Mouse (Mus musculus) left cerebral cortex, postnatal 36 days (tissue): Measurements from ENCODE around the gene Nfkbil1. TPM values are rescaled to one million over a fixed set of nuclear protein-coding genes. Genes with fewer than 3 reads are reported as not detected.

Experiments
- DNase-seq, 2 experiments: peaks; one replicate each; pipeline ENCODE4 v3.0.0; 2021 to 2022; ENCODE audit warnings: low spot score in 2 of 2, mixed read lengths in 1 of 2
- intact Hi-C: fragments of 180-260 bp; cut with DNase I; formaldehyde crosslinking; loops from one replicate; pipeline ENCODE4 v1.15.1; 2025
- total RNA-seq, 2 experiments: library from RNA; stranded (reverse); gene quantifications; 2 replicates each; pipeline ENCODE4 v1.2.3; 2021

Nfkbil1 gene
- total RNA-seq, 2 experiments from 2014 or later, result 15.5 to 16.6 TPM

DNA sequence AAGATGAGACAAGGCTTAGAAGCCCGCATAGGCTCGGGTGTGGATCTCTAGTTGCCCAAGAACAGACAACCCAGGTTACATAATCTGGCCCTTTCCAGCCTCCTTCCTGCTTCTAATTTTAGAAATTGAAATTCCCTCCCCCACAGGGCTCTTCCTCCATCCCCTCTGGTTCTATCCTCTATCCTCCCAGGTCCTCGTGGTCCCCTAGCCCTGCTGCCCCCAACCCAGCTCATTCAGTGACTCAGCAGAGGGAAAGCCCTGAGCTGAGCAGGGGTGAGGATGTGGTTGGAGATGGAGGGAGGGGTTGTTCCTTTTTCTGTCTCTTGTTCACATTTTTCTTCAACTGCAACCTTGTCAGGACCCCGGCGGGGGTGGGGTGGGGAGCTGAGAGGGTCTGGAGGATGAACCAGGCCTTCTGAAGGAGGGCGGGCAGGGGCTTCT is 16.0 kb downstream of the Nfkbil1 start:
- intact Hi-C loops, result no loop called here
- DNase-seq, result peak in 1 of 2 experiments; percentile 17

DNA sequence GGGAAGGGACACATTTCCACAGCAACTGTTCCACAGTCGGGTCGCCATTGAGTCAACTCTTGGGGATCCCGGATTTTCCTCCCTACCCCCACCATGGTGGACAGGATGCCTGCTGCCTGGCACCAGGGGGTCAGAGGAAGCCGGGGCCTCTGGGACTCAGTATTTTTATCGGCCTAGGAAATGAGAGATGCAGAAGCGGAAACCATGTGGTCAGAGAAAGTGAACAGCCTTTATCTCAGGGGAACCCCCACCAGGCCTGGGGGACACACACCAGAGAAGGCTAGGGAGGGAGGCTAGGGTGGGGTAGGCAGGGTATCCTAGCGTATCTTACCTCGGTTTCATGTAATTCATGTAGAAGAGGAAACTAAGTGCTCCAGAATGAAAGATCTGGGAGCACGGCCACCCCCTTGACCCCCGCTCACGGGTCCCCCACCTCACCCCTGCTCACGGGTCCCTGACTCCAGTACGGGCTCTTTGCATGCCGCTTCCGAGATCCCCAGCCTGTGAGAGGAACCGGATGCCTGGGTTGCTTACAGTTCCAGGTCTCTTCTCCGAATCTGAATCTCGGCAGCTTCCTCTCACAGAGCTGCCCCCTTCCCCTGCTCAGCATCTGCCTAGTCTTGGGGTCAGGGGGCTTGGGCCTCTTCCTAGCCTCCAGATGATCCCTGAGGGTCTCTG is 16.9 kb downstream of the Nfkbil1 start:
- intact Hi-C loops, result no loop called here
- DNase-seq, result no peak

DNA sequence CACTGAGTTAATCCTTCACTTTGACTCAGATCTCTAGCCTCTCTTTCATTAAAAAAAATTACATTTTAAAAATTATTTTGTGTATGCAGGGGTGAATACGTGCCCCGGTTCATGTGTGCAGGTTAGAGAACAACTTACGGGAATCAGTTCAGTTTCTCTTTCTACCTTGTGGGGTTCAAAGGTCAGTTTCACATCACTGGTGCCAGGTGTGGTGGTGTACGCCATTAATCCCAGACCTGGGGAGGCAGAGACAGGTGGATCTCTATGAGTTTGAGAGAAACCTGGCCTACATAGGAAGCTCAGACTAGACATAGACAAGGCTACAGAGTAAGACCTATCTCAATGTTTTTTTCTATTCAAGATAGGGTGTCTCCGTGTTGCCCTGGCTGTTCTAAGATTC is 22.5 kb downstream of the Nfkbil1 start:
- no peak for DNase-seq
- intact Hi-C loops, result no loop called here

DNA sequence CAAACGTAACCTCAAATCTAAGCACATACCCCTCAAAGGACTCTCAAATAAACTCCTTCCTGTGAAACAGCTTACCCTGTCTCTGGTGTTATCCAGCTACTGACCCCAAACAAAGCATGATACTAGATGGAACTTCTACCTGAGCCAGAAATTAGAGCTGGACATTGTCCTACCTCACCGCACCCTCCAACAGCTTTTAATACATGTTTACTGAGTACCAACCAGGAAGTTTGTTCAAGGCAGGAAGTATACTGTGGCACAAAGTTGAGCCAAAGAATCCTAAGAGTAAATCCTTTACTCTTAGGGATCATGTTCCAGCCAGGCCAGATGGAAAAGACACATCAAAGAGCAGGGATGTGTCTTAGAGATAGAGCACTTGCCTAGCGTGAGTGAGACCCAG is 25.0 kb downstream of the Nfkbil1 start:
- intact Hi-C loops, result no loop called here

DNA sequence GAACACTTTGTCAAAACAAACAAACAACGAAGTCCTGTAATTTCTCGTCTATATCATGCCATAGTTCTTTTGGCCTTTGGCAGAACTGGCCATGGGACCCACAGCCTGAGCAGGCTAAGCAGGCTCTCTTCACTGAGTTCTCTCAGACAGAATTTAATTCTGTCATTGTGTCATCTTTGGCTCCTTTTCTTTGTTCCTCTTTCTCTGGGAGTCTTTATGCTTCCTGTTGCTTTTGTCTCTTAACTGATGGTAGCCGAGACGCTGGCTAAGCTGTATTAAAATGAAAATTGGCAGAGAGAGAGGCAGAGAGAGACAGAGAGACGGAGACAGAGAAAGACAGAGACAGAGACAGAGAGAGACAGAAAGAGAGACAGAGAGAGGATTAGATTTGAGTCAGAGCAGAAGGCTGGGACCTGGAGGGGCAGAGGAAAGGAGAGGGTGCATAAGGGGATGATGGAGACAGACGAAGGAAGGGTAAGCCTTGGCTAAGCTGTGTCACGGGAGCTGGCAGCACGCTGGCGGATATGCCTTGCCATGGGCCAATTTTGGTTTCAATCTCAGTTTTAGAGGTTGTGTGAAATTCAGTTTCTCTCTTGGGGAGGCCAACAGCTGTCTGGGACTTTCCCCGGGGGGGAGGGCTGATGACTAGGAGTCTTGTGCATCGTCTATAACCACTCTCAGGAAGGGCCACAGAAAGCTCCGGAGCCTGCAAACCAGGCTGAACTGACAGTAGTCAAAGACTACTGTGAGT is 25.6 kb downstream of the Nfkbil1 start:
- DNase-seq, result no peak
- intact Hi-C loops, result no loop called here

More for the DNA sequence above, 25.0 kb downstream of the Nfkbil1 start:
- no peak for DNase-seq

DNA sequence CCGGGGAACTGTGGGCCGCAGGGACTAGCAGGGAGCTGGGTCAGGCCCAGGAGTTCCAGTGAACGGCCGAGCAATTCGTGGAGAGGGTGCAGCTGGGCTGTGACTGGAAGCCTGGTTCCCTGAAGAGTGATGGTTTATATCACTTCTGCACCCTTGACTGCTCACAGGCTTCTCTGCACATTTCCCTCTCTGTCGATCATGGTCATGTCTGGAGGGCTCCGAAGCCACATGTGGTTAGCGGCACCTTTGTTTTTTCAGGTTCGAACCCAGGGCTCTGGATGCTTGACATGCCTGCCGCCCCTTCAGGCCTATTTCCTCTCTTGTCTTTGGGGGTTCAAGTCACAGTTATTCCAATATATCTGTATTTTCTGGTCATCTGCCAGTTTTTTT is 30.2 kb downstream of the Nfkbil1 start:
- no peak for DNase-seq
- intact Hi-C loops, result no loop called here

GRCm38 (mm10) chr17:35204494-35205379 is 30.9 kb downstream of the Nfkbil1 start, which contains the start of gene Lta:
Gene Lta, minus strand, starts transcription at chr17:35205351.
- intact Hi-C loops, result no loop called here
- DNase-seq, result no peak

DNA sequence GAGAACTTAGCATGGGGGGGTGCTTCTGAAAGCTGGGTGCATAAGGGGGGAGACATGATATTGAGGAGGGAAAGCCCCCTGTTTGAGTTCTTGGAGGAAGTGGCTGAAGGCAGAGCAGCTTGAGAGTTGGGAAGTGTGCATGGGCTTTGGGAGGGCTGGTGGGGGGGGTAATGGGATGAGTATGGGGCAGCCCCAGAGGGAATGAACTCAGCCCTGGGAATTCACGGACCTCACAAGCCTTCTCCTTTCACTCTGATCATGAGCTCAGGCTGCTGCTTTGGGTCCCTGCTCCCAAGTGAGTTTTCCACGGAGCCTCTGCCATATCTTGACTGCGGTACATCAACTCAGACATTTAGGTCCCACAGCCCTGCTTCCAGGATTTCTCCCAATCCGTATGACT is 33.1 kb downstream of the Nfkbil1 start:
- intact Hi-C loops, result no loop called here
- DNase-seq, result no peak

- peak in 1 of 2 experiments; percentile 11 for DNase-seq
- intact Hi-C loops, result no loop called here
These were observed 33.8 kb downstream of the Nfkbil1 start, which contains the start of gene Tnf for GRCm38 (mm10) chr17:35201787-35202186. Gene Tnf, minus strand, starts transcription at chr17:35202007.

- intact Hi-C loops, result no loop called here
- no peak for DNase-seq
These were observed 34.5 kb downstream of the Nfkbil1 start for GRCm38 (mm10) chr17:35201128-35201527.

- DNase-seq, result no peak
- intact Hi-C loops, result no loop called here
These were observed 35.2 kb downstream of the Nfkbil1 start for GRCm38 (mm10) chr17:35200398-35200797.

DNA sequence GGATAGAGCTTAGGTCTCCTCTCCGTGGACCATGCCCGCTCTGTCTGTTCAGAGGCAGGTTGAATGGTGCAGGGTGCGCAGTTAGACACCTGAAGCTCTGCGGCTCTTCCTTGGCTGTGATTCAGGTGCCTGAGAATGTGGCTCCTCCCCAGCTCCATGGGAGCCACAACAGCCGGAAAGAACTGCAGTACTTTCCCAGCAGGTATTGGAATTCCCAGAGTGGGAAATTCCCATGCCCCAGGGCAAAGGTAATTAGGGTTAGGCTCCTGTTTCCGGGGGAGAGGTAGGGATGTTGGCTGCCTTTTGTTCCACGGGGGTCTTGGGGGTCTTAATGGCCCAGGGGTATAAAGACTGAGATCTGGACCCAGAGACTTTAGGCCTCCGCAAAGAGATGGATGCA is 36.6 kb downstream of the Nfkbil1 start:
- DNase-seq, result no peak
- intact Hi-C loops, result loop anchor here (5.0 kb wide), 1 partner anchor 33 kb away; the partner anchor contains the start of gene Atp6v1g2

GRCm38 (mm10) chr17:35198029-35198428 is 37.6 kb downstream of the Nfkbil1 start:
- intact Hi-C loops, result loop anchor here (5.0 kb wide), 1 partner anchor 34 kb away; the partner anchor contains the start of gene Atp6v1g2
- DNase-seq, result no peak

DNA sequence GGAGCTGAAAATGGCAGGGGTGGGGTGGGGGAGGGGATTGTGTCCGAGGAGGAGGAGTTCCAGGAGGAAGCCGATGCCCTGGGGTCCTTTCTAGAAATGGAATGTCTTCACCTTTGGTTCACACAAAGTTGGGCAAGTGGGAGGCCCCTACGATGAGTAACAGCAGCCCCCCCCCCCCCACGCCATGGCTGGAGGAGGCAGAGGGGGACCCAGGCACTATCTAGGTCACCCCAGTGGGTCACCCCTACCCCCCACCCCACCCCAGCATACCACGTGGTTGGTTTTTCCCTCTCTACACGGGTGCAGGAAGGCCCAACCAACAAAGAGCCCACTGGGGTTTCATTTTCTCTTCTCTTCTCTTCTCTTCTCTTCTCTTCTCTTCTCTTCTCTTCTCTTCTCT is 38.5 kb downstream of the Nfkbil1 start:
- intact Hi-C loops, result loop anchor here (5.0 kb wide), 1 partner anchor 35 kb away; the partner anchor contains the start of gene Atp6v1g2
- no peak for DNase-seq

GRCm38 (mm10) chr17:35196321-35196641 is 39.3 kb downstream of the Nfkbil1 start:
- intact Hi-C loops, result loop anchor here (5.0 kb wide), 1 partner anchor 36 kb away; the partner anchor contains the start of gene Atp6v1g2
- DNase-seq, result no peak

- peak; percentile 79 to 85 for DNase-seq
- intact Hi-C loops, result loop anchor here (5.0 kb wide), 1 partner anchor 37 kb away; the partner anchor contains the start of gene Atp6v1g2
These were observed 39.8 kb downstream of the Nfkbil1 start for GRCm38 (mm10) chr17:35195631-35196320.

DNA sequence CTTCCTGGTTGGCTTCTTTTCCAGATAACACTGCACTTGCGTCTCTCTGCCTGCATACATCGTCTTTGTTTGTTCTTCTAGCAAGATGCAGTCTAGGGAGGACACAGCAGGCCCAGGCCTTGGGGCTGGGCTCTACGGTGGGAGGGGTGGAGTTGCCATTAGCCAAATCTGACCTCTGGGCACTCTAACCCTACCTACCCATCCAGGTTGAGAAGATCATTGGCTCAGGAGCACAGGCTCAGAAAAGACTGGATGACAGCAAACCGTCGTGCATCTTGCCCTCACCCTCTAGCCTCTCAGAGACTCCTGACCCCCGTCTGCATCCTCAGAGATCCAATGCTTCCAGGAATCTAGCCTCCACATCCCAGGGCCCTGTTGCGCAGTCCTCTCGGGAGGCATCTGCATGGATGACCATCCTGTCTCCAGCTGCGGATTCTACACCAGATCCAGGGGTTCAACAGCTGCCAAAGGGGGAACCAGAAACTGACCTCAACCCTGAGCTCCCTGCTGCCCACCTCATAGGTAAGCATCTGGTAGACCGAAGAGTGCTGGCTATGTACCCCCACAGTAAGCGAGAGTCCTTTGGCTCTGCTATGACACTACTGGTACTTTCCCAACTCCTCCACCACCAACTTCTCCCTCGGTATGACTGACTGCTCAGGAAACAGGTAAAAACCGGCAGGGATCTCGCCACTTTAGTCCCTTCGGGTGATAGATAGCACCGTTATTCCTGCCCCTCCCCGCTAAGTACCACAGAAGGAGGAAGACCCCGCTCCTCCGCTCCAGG is 40.6 kb downstream of the Nfkbil1 start:
- intact Hi-C loops, result loop anchor here (5.0 kb wide), 1 partner anchor 37 kb away; the partner anchor contains the start of gene Atp6v1g2
- DNase-seq, result no peak
